Mouse (Mus musculus) cortical plate, adult 2 months (tissue): ENCODE results near the gene Wipi1. TPM values are rescaled to one million over a fixed set of nuclear protein-coding genes. Genes with fewer than 3 reads are reported as not detected.

Experiments used
- H3K27ac ChIP-seq: fragments of 200-500 bp; 2 replicates; pipeline ENCODE4 v1.5.1; 2012; ENCODE audit warnings: low read length, control low read depth, inconsistent platforms; ENCODE audit not compliant: insufficient read depth
- H3K4me1 ChIP-seq: fragments of 200-500 bp; 2 replicates; pipeline ENCODE4 v1.6.1; 2011; ENCODE audit warnings: low read length; ENCODE audit not compliant: control insufficient read depth, insufficient read depth
- H3K4me3 ChIP-seq: fragments of 200-500 bp; 2 replicates; pipeline ENCODE4 v1.5.1; 2011; ENCODE audit warnings: mild to moderate bottlenecking, low read length, control low read depth; ENCODE audit not compliant: insufficient read depth
- CTCF ChIP-seq: fragments of 200-500 bp; IDR thresholded peaks from 2 replicates; pipeline ENCODE4 v1.5.1; 2011; ENCODE audit warnings: mild to moderate bottlenecking, control low read depth, low read length; ENCODE audit not compliant: insufficient read depth; ENCODE audit errors: extremely low read depth
- POLR2A ChIP-seq: fragments of 200-500 bp; IDR thresholded peaks from 2 replicates; pipeline ENCODE4 v1.6.1; 2011; ENCODE audit warnings: mild to moderate bottlenecking, low read length, control low read depth; ENCODE audit not compliant: insufficient read depth; ENCODE audit errors: extremely low read depth
- polyA plus RNA-seq: library from polyadenylated mRNA; depleted of rRNA; stranded (reverse); fragments of >200 nt; gene quantifications from 2 replicates; pipeline ENCODE4 v1.2.3, GENCODE M21; 2012

Gene Wipi1
- polyA plus RNA-seq, 1 experiment, result 20.2 TPM

DNA sequence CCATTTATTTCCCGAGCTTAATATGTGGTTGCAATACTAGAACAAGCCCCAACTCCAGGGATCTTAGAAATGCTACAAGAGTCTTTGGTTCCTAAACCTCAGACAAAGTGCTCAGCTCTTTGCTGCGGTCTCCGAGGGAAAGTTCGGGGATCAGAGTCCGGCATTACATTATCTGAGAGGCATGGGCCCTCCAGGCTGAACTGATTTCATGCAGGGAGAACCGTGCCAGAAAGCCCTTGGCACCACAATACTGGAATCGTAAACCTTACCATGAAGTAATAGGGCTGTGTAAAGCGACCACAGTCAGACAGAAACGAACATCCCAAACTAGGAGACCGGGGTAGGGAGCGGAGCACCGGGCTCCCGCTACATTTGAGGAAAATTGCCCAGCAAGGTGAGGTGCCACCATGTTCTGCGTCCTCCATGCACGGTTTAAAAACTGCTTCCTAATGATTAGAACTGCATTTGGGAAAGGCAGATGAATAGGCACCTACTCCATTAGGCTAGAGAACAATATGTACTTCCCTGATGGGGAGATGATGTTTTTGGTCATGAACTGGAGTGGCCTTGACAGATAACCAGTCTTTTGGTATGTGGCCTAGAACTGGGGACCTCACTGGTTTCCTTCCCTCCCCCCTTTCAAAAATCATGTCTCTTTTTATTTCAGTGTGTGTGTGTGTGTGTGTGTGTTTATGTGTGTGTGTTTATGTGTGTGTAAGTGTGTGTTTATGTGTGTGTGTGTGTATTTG, 47.1 kb downstream of the Wipi1 start:
- TF ChIP-seq CTCF, result no peak
- no peak for TF ChIP-seq POLR2A
- no peaks in the 10 kb centered on the region for H3K4me1 ChIP-seq
- no peak overlapping the region for H3K4me3 ChIP-seq
- no peak overlapping the region for H3K27ac ChIP-seq

DNA sequence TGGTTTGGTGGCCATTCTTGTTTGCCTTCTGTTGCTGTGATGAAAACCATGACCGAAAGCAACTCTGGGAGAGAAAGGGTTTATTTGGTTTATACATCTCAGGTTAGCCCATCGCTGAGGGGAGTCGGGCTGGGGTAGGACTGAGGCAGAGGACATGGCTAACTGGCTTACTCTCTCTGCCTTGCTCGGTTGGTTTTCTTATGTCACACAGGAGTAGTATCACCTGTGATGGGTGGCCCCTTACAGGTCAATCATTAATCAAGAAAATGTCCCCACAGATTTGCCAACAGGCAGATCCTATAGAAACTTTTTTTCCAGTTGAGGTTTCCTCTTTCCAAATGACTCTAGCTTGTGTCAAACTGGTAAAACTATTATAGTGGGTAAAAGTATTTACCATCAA, 48.1 kb downstream of the Wipi1 start:
- no peaks in the 10 kb centered on the region; the same call in 1 of the 2 replicates for H3K4me1 ChIP-seq
- TF ChIP-seq POLR2A (no peak), CTCF (no peak)

DNA sequence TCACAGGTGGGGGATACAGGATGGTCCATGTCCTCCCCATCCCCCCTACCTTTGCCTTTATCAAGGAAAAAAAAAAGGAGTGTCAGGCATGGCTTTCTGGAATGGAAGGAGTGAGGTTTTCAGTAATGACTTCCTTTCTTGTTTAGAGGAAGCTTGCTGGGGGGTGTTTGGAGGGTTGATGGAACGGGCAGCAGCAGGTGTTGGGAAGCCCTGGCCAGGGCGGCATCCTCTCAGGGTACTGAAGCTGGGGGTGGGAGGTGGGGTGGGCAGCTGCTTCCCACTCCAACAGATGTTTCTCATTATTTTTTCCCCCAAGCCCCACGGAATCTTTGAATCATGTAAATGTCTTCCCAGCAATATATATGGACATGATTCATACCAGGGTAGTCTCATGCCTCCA, 50.3 kb downstream of the Wipi1 start:
- no peaks in the 10 kb centered on the region; the same call in 1 of the 2 replicates for H3K4me1 ChIP-seq
- no peak overlapping the region for H3K4me3 ChIP-seq
- TF ChIP-seq CTCF (no peak), POLR2A (no peak)
- H3K27ac ChIP-seq, result no peak overlapping the region

More for the DNA sequence above, 48.1 kb downstream of the Wipi1 start:
- Histone ChIP-seq H3K4me3 (no peak overlapping the region), H3K27ac (no peak overlapping the region)

DNA sequence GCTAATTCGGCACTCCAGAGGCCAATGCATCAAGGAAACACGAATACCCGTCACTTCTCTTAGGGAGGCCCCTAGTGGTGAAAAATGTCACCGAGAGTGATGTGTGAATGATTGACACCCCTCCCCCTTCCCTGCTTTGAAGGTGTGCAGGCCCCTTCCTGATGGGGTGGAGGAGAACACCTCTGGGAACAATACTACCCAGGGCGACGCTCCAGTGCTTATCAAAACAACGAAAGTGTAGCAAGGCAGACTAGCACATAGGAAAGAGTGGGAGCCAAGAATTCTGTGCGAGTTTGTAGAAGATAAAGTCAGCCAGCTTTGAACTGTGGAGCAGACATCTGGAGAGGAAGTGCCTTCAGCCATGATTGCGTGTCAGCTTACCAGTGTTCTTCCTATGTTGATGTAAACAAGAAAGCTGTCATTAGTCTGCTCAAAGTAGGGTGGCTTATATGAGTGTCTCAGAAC, 50.9 kb downstream of the Wipi1 start:
- peak; percentile 26 for TF ChIP-seq CTCF
- no peak for TF ChIP-seq POLR2A
- H3K4me3 ChIP-seq, result no peak overlapping the region

DNA sequence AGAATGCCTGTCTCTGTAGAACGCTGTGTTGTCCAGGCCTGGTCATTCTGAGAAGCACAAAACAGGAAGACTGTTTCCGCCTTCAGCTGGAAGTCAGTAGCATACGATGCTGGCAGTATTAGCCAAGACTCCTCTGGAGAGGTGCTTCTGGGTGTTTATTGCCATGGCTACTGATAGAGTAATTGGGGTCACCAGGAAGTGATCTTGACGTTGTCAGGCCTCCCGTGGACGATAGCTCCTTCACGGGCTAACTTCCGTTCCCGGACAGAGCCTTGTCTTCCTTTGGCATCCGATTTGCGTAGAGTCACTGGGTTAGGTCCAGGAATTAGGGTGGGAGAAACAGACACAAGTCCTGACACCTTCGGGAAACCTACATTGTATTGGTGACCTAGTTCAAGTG, 52.5 kb downstream of the Wipi1 start:
- Histone ChIP-seq H3K27ac (no peak overlapping the region), H3K4me1 (no peaks in the 10 kb centered on the region; the same call in 1 of the 2 replicates), H3K4me3 (no peak overlapping the region)
- TF ChIP-seq POLR2A (no peak), CTCF (no peak)

More for the DNA sequence above, 50.9 kb downstream of the Wipi1 start:
- Histone ChIP-seq H3K4me1 (no peaks in the 10 kb centered on the region; the same call in 1 of the 2 replicates), H3K27ac (no peak overlapping the region)

DNA sequence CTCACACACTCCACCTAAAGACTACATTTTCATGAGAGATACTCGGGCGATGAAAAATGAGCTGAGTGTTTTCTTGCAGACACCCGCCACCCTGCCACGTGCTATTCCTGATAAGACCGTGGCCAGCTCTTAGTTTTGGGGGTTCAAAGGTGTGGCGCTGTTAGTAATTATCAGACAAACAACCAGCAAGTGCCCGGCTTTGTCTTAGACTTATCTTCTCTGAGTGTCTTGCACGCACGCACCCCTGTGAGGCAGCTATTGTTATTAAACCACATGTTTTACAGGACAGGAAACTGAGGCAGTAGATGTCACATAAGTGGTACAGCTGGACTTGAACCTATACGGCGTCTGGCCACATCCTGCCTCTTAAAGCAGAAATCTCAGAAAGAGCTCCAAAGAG, 54.3 kb downstream of the Wipi1 start:
- Histone ChIP-seq H3K4me3 (no peak overlapping the region), H3K27ac (no peak overlapping the region), H3K4me1 (no peaks in the 10 kb centered on the region; the same call in 1 of the 2 replicates)
- TF ChIP-seq CTCF (no peak), POLR2A (no peak)

DNA sequence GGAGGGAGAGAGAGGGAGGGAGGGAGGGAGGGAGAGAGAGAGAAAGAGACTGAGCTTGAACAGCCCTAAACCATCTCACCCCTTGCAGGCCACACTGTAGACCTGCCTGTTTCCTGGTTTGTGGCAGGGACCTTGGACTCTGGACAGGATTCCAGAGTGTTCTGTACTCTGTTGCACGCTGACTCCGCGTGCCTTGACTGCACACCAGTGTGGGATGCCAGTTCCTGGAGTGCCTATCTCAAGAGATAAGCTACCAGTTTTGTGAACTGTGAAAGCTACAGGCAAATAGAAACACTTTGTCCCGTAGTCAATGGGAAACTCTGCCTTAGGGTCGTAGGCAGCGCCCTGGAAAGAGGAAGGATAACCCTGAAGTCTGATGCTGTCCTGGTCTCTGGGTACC, 55.6 kb downstream of the Wipi1 start:
- Histone ChIP-seq H3K4me1 (no peaks in the 10 kb centered on the region; the same call in 1 of the 2 replicates), H3K4me3 (no peak overlapping the region), H3K27ac (no peak overlapping the region)
- TF ChIP-seq POLR2A, result no peak
- TF ChIP-seq CTCF, result no peak

DNA sequence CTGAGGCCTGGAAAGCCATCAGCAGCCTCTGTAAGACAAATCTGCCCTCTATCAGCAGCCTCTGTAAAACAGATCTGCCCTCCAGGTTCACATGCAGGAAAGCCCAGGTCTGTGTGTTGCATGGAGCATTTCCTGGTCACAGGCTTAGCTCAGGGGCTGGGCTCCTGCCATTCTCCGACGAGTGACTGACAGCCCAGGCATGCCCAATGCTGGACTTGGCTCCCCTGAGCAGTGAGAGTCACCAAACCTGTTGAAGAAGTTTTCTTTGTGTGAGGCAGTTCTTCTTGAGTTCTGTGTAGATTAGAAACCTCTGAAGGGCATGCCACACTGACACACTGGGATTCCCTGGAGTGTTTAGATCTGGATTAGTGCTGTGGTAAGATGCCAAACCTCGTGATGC, 57.3 kb downstream of the Wipi1 start:
- no peak overlapping the region for H3K4me3 ChIP-seq
- TF ChIP-seq CTCF (no peak), POLR2A (no peak)
- no peak overlapping the region for H3K27ac ChIP-seq
- no peaks in the 10 kb centered on the region; the same call in 1 of the 2 replicates for H3K4me1 ChIP-seq

DNA sequence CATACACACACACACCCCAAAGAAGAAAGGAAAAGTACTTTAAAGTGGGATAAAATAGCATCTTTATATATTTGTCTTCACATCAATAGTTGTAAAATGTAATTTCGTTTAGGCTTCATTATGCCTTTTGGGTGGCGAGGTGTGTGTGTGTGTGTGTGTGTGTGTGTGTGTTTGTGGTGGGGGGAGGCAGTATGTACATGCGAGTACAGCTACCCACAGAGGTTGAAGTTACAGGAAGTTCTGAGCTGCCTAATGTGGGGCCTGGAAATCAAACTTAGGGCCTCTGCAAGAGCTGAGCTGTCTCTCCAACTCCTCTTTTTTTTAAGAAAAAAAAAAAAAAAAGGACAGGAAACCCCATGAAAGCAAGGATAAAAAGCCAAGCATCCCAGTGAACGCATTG, 57.8 kb downstream of the Wipi1 start:
- Histone ChIP-seq H3K4me3 (no peak overlapping the region), H3K4me1 (no peaks in the 10 kb centered on the region)
- TF ChIP-seq CTCF (no peak), POLR2A (no peak)

DNA sequence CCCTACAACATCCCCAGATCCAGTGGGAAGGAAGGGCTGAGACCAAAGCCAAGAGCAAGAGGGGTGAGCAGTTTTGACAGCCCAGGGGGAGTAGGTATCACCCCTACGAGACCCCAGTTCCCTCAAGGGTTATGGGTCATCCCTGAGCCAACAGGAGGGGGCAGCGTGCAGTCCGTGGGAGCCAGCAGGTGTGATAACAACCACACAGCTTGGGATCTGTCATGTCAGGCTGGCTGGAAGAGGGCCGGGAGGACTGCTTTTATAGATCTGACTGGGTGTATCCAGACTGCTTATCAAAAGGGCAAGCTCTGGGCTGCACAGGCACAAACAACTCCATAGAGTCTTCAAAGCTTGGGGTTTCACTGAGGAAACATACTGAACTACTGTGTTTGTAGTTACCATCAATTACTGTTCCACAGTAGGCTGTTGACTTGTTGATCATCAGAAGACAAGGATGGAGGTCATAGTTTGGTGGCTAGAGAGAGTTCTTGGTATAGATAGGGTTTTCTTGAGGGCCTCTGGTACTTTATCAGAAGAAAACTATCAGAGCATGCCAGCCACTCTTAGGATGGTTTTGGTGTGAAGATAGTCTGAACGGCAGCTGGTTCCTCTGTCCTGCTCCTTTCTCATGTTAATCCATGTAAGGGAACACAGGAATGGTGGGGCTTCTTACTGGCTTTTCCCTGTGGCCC, 62.0 kb downstream of the Wipi1 start:
- H3K4me1 ChIP-seq, result no peaks in the 10 kb centered on the region
- TF ChIP-seq CTCF, result no peak
- TF ChIP-seq POLR2A, result no peak
- no peak overlapping the region for H3K27ac ChIP-seq
- H3K4me3 ChIP-seq, result no peak overlapping the region

More for the DNA sequence above, 57.8 kb downstream of the Wipi1 start:
- no peak overlapping the region for H3K27ac ChIP-seq
